Mouse (Mus musculus): ENCODE measurements at regions not wholly inside any gene's neighbourhood (a gene's known extent, or its start where the extent isn't known, plus 50 kb on each side); places are given as distances from the start of the nearest gene placed in this dataset.
"Not testable (repeated sequence)": the region's sequence is repeated elsewhere in the genome, so short reads cannot be mapped to it uniquely, and the experiment has no call there.

- not testable (repeated sequence) for TF ChIP-seq CTCF, EP300 (IDR thresholded peaks at IDR 0.05; ENCODE audit: low read depth)
These were observed 536.8 kb upstream of the Cntn5 start for GRCm38 (mm10) chr9:11441241-11441997.

Measured in liver, postnatal 0 days (tissue).